Mouse (Mus musculus) kidney, adult 18-20 months (tissue): ENCODE data around the gene Mdga1.

ENCODE experiments used
- DNase-seq: peaks from one replicate; pipeline ENCODE4 v3.0.0; 2021

Gene Mdga1

GRCm38 (mm10) chr17:29841781-29842690 lies 127.9 kb downstream of the Mdga1 start:
- peak; percentile 33 for DNase-seq

- DNase-seq: no peak
These were observed 131.9 kb downstream of the Mdga1 start for GRCm38 (mm10) chr17:29838029-29838428.

GRCm38 (mm10) chr17:29837441-29837840 lies 132.4 kb downstream of the Mdga1 start:
- DNase-seq: no peak

GRCm38 (mm10) chr17:29834768-29835167 lies 135.1 kb downstream of the Mdga1 start:
- no peak for DNase-seq

- no peak for DNase-seq
These were observed 135.6 kb downstream of the Mdga1 start for GRCm38 (mm10) chr17:29834333-29834732.

- no peak for DNase-seq
These were observed 138.2 kb downstream of the Mdga1 start for GRCm38 (mm10) chr17:29831696-29832095.

- DNase-seq: no peak
These were observed 140.8 kb downstream of the Mdga1 start for GRCm38 (mm10) chr17:29829136-29829535.

GRCm38 (mm10) chr17:29827602-29828001 lies 142.3 kb downstream of the Mdga1 start:
- no peak for DNase-seq

GRCm38 (mm10) chr17:29824512-29825120 lies 145.3 kb downstream of the Mdga1 start:
- no peak for DNase-seq

- DNase-seq: no peak
These were observed 145.7 kb downstream of the Mdga1 start for GRCm38 (mm10) chr17:29824208-29824509.

GRCm38 (mm10) chr17:29823439-29824207 lies 146.3 kb downstream of the Mdga1 start:
- no peak for DNase-seq

GRCm38 (mm10) chr17:29819608-29820007 lies 150.3 kb downstream of the Mdga1 start:
- DNase-seq: no peak

GRCm38 (mm10) chr17:29818989-29819388 lies 150.9 kb downstream of the Mdga1 start:
- no peak for DNase-seq

GRCm38 (mm10) chr17:29818264-29818945 lies 151.5 kb downstream of the Mdga1 start:
- no peak for DNase-seq

- DNase-seq: no peak
These were observed 155.1 kb downstream of the Mdga1 start for GRCm38 (mm10) chr17:29814758-29815157.

GRCm38 (mm10) chr17:29813328-29813727 lies 156.6 kb downstream of the Mdga1 start:
- DNase-seq: no peak

GRCm38 (mm10) chr17:29803545-29803944 lies 166.3 kb downstream of the Mdga1 start:
- peak; percentile 17 for DNase-seq

- DNase-seq: peak; percentile 63
These were observed 168.5 kb downstream of the Mdga1 start for GRCm38 (mm10) chr17:29801358-29801757.

- no peak for DNase-seq
These were observed 169.8 kb downstream of the Mdga1 start for GRCm38 (mm10) chr17:29800096-29800455.

GRCm38 (mm10) chr17:29799398-29800095 lies 170.3 kb downstream of the Mdga1 start:
- DNase-seq: no peak

GRCm38 (mm10) chr17:29798151-29798550 lies 171.7 kb downstream of the Mdga1 start:
- no peak for DNase-seq

GRCm38 (mm10) chr17:29796787-29797186 lies 173.1 kb downstream of the Mdga1 start:
- no peak for DNase-seq
